Mouse (Mus musculus): Measurements from ENCODE around the gene A830005F24Rik.

DNA sequence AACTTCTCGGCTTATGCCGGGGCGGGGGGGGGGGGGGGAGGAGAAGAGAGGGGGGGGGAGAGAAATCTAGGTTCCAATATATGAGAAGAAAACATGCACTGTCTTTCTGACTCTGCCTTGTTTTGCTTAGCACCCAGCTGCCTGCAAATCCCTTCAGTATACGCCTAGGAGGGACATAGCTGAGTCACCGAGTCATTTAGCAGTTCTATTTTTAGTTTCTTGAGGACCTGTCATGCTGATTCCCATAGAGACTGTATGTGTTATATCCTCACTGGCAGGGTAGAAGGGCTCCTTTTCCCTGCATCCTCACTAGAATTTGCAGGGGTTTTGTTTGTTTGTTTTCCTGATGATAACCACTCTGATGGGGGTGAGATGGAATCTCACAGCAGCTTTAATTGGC, 20.2 kb upstream of the A830005F24Rik start:
- TF ChIP-seq HCFC1 (IDR thresholded peaks at IDR 0.05; ENCODE audit: borderline replicate concordance, insufficient read depth, low read length): no peak
- TF ChIP-seq CHD2 (IDR thresholded peaks at IDR 0.05; ENCODE audit: low read depth, low read length): no peak
- TF ChIP-seq ZC3H11A (IDR thresholded peaks at IDR 0.05; ENCODE audit: borderline replicate concordance, low read depth, low read length): no peak
- TF ChIP-seq MAFK (IDR thresholded peaks at IDR 0.05; ENCODE audit: insufficient read depth, low read depth, low read length): no peak
